Mouse (Mus musculus) right cerebral cortex, postnatal 4 days (tissue): ENCODE measurements around the gene Ccr7.

Experiments used
- DNase-seq: peaks from one replicate; pipeline ENCODE4 v3.0.0-alpha.2; 2022

Gene Ccr7

DNA sequence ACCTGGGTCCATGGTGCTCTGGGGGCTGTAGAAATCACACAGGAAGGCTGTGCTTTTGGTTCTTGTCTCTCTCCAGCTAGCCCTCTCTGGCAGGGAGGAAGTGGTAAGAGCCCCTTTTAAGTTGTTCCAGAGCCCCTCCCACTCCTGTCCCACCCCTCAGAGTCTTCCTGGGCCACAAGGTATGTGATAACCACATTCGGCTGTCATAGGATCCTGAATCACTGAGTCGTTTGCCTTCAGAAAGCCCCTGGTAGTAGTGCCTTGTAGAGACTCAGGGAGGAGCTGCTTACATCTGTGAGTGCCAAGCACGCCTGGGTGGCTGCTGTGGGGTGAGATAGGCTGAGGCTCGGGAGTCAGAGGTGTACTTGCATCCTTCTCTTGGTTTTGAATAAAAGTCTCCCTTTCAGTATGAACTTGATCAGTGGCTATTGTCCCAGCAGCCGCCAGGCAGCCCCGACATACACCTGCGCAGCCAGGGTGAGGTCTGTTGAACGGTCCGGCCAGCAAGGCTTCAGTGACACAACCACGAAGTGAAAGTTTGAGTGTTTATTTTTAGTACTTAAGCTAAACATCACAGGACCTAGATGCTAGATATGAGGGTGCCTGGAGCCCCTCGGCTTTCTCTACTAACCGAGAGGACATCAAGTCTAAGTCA lies at the start of gene Ccr7:
Gene Ccr7, minus strand, starts transcription at position 91 of the 655 bp plus-strand sequence.
- DNase-seq, result no peak

DNA sequence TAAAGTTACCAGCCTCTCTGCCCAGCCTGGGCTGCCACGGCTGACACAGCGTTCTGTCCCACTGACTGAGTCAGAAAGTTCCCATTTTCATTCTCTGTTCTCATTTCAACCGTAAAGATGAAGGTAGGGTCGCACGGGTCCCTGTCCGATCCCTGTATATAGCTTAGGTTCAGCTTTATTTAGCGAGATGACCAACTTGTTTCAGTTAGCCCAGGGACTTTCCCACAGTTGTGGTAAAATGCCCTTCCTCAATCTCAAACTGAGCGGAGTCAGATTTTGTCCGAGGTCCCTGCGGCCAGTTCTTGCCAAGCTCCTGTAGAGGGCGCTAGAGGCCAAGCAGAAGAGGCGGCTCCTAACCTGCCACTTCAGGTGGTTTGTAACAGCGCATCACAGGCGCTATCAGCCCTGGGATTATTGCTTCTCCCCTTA lies 34.3 kb upstream of the Ccr7 start:
- peak; percentile 41 for DNase-seq

GRCm38 (mm10) chr11:99187348-99187747 lies 32.5 kb upstream of the Ccr7 start:
- no peak for DNase-seq

GRCm38 (mm10) chr11:99186836-99187235 lies 32.0 kb upstream of the Ccr7 start:
- no peak for DNase-seq

DNA sequence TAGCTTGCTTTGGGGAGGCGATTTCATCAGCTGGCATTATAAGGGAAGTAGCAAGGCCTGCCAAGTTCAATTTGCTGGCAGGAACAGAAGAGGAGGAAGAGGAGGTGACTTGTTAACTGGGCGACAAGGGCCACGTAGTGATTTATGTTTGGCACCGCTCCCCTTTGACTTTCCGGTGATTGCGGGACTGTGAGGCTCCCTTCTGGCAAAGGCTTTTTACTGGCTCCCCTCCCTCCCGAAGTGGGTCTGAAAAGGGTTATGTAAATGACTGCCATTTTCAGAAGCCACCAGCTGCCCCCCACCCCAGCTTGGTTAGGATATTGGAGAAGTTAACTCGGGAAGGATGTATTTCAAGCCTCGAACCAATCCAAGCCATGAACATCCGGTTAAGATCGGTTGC lies 27.7 kb upstream of the Ccr7 start:
- peak; percentile 17 for DNase-seq

GRCm38 (mm10) chr11:99180071-99180470 lies 25.2 kb upstream of the Ccr7 start:
- no peak for DNase-seq

- no peak for DNase-seq
Measured at GRCm38 (mm10) chr11:99177925-99178198, 23.0 kb upstream of the Ccr7 start.

GRCm38 (mm10) chr11:99177054-99177924 lies 22.4 kb upstream of the Ccr7 start:
- no peak for DNase-seq

DNA sequence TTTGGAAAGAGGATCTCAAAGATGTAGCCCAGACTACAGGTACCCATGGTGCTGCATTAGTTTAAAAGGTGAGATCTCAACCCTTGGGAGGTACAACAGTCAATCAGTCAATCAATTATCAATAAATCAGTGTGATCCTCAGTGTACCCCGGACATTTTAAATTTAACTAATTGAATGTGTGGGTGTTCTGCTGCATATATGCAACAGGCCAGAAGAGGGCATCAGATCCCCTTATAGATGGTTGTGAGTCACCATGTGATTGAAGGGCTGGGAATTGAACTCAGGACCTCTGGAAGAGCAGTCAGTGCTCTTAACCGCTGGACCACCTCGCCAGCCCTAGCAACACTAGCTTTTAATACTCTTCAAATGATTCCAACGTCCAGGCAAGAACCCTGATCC lies 17.1 kb upstream of the Ccr7 start:
- DNase-seq, result no peak

DNA sequence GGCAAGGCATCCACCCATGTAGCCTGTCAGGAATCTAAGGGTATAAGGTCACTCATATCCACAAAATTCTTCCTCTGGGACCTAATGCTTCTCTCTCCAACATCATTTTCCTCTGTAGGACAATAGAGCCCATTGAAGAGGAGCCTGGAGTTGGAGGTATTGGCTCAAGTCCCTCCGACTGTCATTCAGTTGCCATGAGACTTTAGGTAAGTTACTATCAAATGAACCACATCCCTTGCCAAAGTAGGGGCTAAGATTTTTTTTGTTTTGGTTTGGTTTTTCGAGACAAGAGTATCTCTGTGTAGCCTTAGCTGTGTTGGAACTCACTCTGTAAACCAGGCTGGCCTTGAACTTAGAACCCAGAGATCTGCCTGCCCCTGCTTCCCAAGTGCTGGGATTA lies 16.6 kb upstream of the Ccr7 start:
- no peak for DNase-seq

GRCm38 (mm10) chr11:99170547-99171267 lies 15.8 kb upstream of the Ccr7 start:
- DNase-seq, result no peak

DNA sequence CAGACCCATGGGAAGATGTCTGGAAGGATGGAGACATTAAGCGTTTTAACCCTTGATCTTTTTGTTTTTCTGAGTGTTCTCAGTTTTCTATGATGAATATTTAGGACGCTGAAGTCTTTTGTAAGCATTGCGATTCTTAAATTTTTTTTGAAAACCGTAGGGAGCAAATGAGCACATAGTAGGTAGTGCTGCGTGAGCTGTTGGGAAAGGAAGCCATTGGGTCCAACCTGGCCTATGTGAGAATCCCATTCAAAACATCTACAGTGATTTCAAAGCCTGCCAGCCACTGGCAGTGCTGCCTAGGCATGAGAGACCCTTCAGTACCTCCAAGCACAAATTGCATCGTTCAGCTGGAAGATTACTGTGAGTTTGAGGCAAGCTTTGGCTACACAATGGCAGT lies 15.1 kb upstream of the Ccr7 start:
- no peak for DNase-seq

DNA sequence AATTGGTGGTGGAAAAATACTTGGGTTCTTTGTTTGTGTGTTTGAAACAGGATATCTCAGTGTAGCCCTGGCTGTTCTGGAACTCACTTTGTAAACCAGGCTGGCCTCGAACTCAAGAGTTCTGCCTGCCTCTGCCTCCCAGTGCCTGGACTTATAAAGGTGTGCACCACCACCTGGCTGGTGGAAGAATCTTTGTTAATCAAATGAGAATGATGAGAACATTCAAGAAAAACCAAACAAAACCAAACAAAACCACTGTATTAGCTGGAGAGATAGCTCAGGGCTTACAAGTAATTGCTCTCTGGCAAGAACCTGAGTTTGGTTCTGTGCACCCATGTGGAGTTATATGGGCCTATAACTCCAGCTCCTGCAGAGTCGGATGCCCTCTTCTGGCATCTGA lies 14.6 kb upstream of the Ccr7 start:
- DNase-seq, result no peak

GRCm38 (mm10) chr11:99168030-99168474 lies 13.2 kb upstream of the Ccr7 start:
- no peak for DNase-seq

GRCm38 (mm10) chr11:99167576-99167975 lies 12.7 kb upstream of the Ccr7 start:
- no peak for DNase-seq

DNA sequence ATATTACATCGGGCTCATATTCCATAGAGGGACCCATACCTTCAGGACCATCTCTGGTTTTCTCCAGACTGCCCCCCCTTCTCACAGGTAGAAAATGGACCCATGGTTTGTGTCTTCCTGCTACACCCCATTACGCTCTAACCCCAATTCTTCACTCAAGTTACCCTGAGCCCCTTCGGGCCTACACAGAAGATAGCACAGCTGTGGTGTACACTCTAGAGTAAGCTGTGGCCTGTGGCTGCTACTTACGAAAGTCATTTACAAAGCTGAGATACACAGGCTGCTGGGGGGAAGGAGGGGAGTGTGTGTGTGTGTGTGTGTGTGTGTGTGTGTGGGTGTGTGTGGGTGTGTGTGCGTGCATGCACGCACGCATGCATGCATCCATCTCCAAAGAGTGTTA lies 11.4 kb upstream of the Ccr7 start:
- no peak for DNase-seq

DNA sequence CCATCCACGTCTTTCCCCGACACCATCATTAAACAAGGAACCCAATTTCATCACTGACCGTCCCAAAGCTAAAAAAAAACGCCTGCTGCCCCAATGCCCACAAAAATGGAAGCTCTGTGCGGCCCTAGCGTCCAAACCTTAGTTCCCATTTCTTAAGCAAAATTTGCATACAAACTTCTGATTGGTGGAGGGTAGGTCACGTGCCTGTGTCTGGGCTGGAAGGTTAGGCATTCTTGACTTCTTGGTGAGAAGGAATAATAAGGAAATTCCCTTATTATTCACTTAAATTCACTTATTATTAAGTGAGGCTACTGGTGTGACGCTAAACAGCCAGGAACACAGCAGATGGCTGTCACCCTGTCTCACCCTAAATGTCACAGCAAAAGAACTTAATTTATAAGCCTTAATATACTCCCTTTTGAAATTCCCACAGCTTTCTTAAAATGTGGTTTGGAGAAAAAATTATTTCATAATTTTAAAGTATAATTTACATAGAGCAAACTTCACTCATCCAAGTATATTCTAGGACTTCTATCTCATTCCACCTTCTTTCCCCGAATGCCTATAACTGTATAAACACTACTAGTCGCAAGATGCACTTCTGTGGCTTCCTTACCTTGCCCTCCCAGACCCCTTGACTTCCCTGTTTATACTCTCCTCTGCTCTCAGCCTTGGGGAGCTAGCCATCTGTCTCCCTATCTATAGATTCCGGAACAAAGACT lies 10.3 kb upstream of the Ccr7 start:
- DNase-seq, result no peak

- DNase-seq, result no peak
Measured at GRCm38 (mm10) chr11:99162972-99163686, 8.3 kb upstream of the Ccr7 start.

GRCm38 (mm10) chr11:99161648-99162047 lies 6.8 kb upstream of the Ccr7 start:
- no peak for DNase-seq

DNA sequence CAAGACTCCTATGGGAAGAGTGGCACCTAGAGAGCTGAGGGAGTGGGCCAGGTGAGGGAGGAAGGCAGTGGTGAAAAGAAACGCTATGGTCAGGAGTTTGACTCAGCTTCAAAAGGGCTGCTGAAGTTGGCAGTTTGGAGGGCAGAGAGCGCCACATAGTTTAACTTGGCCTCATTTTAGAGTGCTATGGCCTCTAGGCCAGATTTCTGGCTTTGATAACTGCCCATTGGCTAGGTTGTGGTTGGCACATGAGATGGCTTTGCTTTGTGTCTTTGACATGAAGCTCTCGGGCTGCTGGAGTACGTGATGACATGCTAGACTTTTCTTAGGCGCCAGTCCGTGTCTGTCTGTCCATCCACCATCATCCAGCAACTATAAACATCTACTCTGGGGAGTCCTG lies 5.4 kb upstream of the Ccr7 start:
- DNase-seq, result no peak

DNA sequence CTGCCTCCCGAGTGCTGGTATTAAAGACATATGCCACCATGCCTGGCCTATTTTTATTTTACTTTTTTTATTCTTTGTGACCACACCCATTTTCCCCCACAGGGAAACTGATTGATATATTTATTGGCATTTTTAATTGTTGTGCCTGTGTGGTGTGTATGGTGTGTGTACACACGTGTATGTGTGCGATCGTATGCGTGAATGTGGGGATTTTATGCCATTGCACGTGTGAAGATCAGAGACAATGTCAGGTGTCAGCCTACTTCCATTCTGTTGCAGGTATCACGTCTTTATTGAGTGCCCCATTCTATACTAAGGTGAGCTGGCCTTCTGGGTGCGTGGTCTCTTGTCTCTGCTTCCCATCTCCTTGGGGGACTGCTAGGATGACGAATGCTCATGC lies 940 bp upstream of the Ccr7 start:
- no peak for DNase-seq
